Mouse (Mus musculus) MEL (cell line): ENCODE data around the gene Bloc1s5. TPM values are rescaled to one million over a fixed set of nuclear protein-coding genes. Genes with fewer than 3 reads are reported as not detected.

Experiments
- DNase-seq: peaks from one replicate; pipeline ENCODE4 v3.0.0; 2011; ENCODE audit warnings: low read depth, low spot score
- H3K27ac ChIP-seq: 2 replicates; pipeline ENCODE4 v1.5.1; 2012; ENCODE audit warnings: low read depth, mild to moderate bottlenecking, control low read depth, low read length, moderate library complexity; ENCODE audit not compliant: control insufficient read depth
- H3K27me3 ChIP-seq, 2 experiments: fragments of 150-350 bp in 1 of 2; sonication (generic) in 1 of 2; 2 replicates each; pipeline ENCODE4 v1.6.1; 2012; ENCODE audit warnings: low read length in 2 of 2, mild to moderate bottlenecking in 2 of 2, improper control_type of control experiment in 1 of 2, moderate library complexity in 1 of 2; ENCODE audit not compliant: insufficient read depth in 2 of 2, control insufficient read depth in 1 of 2
- H3K36me3 ChIP-seq, 2 experiments: 2 replicates each; pipeline ENCODE4 v1.6.1; 2012 to 2014; ENCODE audit warnings: low read length in 2 of 2, improper control_type of control experiment in 1 of 2, inconsistent platforms in 1 of 2, mild to moderate bottlenecking in 1 of 2; ENCODE audit not compliant: insufficient read depth in 2 of 2, control insufficient read depth in 1 of 2
- H3K4me1 ChIP-seq, 2 experiments: fragments of 150-350 bp in 1 of 2; sonication (generic) in 1 of 2; 2 replicates each; pipeline ENCODE4 v1.6.1; 2012; ENCODE audit warnings: low read length in 2 of 2, improper control_type of control experiment in 1 of 2, mild to moderate bottlenecking in 1 of 2; ENCODE audit not compliant: insufficient read depth in 2 of 2, control insufficient read depth in 1 of 2
- H3K4me3 ChIP-seq, 2 experiments: fragments of 150-350 bp in 1 of 2; sonication (generic) in 1 of 2; 2 replicates each; pipeline ENCODE4 v1.5.1; 2012; ENCODE audit warnings: low read depth in 2 of 2, low read length in 2 of 2, mild to moderate bottlenecking in 2 of 2, moderate library complexity in 2 of 2, control low read depth in 1 of 2, improper control_type of control experiment in 1 of 2; ENCODE audit not compliant: control insufficient read depth in 1 of 2, insufficient read depth in 1 of 2
- H3K79me2 ChIP-seq: 2 replicates; pipeline ENCODE4 v1.6.1; 2012; ENCODE audit warnings: mild to moderate bottlenecking, low read length, moderate library complexity; ENCODE audit not compliant: control insufficient read depth, poor library complexity, insufficient read depth
- H3K9ac ChIP-seq: 2 replicates; pipeline ENCODE4 v1.6.1; 2012; ENCODE audit warnings: low read depth, mild to moderate bottlenecking, control low read depth, low read length, moderate library complexity; ENCODE audit not compliant: control insufficient read depth, poor library complexity, severe bottlenecking
- H3K9me3 ChIP-seq: fragments of 150-350 bp; sonication (generic); replicated peaks from 2 replicates; pipeline ENCODE4 v1.6.1; 2012; ENCODE audit warnings: mild to moderate bottlenecking, low read length, improper control_type of control experiment, moderate library complexity; ENCODE audit not compliant: insufficient read depth
- CHD1 ChIP-seq: IDR thresholded peaks from 2 replicates; pipeline ENCODE4 v1.6.1; 2012; ENCODE audit warnings: low read depth, mild to moderate bottlenecking, inconsistent platforms, low read length, improper control_type of control experiment
- CTCF ChIP-seq, 3 experiments: IDR thresholded peaks in 2 of 3; conservative IDR thresholded peaks in 1 of 3; 2 replicates each; pipeline ENCODE4 v1.5.1; 2011 to 2012; ENCODE audit warnings: low read length in 3 of 3, low read depth in 2 of 3, mild to moderate bottlenecking in 2 of 3, improper control_type of control experiment in 1 of 3, inconsistent platforms in 1 of 3, mixed read lengths in 1 of 3, moderate library complexity in 1 of 3; ENCODE audit not compliant: control insufficient read depth in 1 of 3, insufficient read depth in 1 of 3, poor library complexity in 1 of 3, severe bottlenecking in 1 of 3
- E2F4 ChIP-seq: IDR thresholded peaks from 2 replicates; pipeline ENCODE4 v1.6.1; 2011; ENCODE audit warnings: low read depth, low read length, improper control_type of control experiment, borderline replicate concordance
- EP300 ChIP-seq, 2 experiments: IDR thresholded peaks; 2 replicates each; pipeline ENCODE4 v1.6.1; 2011; ENCODE audit warnings: improper control_type of control experiment in 2 of 2, low read length in 2 of 2, low read depth in 1 of 2, mild to moderate bottlenecking in 1 of 2
- GABPA ChIP-seq: IDR thresholded peaks from 2 replicates; pipeline ENCODE4 v1.6.1; 2012; ENCODE audit warnings: low read depth, mild to moderate bottlenecking, inconsistent platforms, low read length, improper control_type of control experiment, moderate library complexity
- KAT2A ChIP-seq: conservative IDR thresholded peaks from 2 replicates; pipeline ENCODE4 v1.6.1; 2012; ENCODE audit warnings: low read depth, low read length, improper control_type of control experiment, inconsistent platforms
- MAFK ChIP-seq: IDR thresholded peaks from 2 replicates; pipeline ENCODE4 v1.6.1; 2011; ENCODE audit warnings: low read depth, mild to moderate bottlenecking, low read length, improper control_type of control experiment, borderline replicate concordance
- MAZ ChIP-seq: IDR thresholded peaks from 2 replicates; pipeline ENCODE4 v1.6.1; 2012; ENCODE audit warnings: low read depth, mild to moderate bottlenecking, inconsistent platforms, low read length, improper control_type of control experiment
- MEF2A ChIP-seq: IDR thresholded peaks from 2 replicates; pipeline ENCODE4 v1.6.1; 2014; ENCODE audit warnings: low read depth, mild to moderate bottlenecking, inconsistent platforms, low read length, improper control_type of control experiment; ENCODE audit not compliant: poor library complexity, insufficient replicate concordance, severe bottlenecking; ENCODE audit errors: extremely low read depth
- MXI1 ChIP-seq: IDR thresholded peaks from 2 replicates; pipeline ENCODE4 v1.6.1; 2011; ENCODE audit warnings: mild to moderate bottlenecking, low read depth, low read length, improper control_type of control experiment
- MYB ChIP-seq: IDR thresholded peaks from 2 replicates; pipeline ENCODE4 v1.6.1; 2011; ENCODE audit warnings: mild to moderate bottlenecking, low read depth, low read length, improper control_type of control experiment
- MYC ChIP-seq: IDR thresholded peaks from 2 replicates; pipeline ENCODE4 v1.6.1; 2011; ENCODE audit warnings: low read depth, mild to moderate bottlenecking, low read length, improper control_type of control experiment, moderate library complexity
- NELFE ChIP-seq: IDR thresholded peaks from 2 replicates; pipeline ENCODE4 v1.6.1; 2011; ENCODE audit warnings: low read depth, low read length, improper control_type of control experiment
- NRF1 ChIP-seq: IDR thresholded peaks from 2 replicates; pipeline ENCODE4 v1.6.1; 2014; ENCODE audit warnings: low read depth, mild to moderate bottlenecking, inconsistent platforms, low read length, improper control_type of control experiment, moderate library complexity; ENCODE audit not compliant: poor library complexity, insufficient read depth, severe bottlenecking
- POLR2A ChIP-seq, 2 experiments: IDR thresholded peaks; 2 replicates each; pipeline ENCODE4 v1.6.1; 2011 to 2012; ENCODE audit warnings: low read length in 2 of 2, mild to moderate bottlenecking in 2 of 2, control low read depth in 1 of 2, improper control_type of control experiment in 1 of 2, low read depth in 1 of 2, moderate library complexity in 1 of 2; ENCODE audit not compliant: control insufficient read depth in 1 of 2, insufficient read depth in 1 of 2, poor library complexity in 1 of 2
- SIN3A ChIP-seq: IDR thresholded peaks from 2 replicates; pipeline ENCODE4 v1.6.1; 2012; ENCODE audit warnings: low read length, improper control_type of control experiment, inconsistent platforms
- SMC3 ChIP-seq: IDR thresholded peaks from 2 replicates; pipeline ENCODE4 v1.6.1; 2011; ENCODE audit warnings: low read depth, low read length, improper control_type of control experiment
- USF1 ChIP-seq: IDR thresholded peaks from 2 replicates; pipeline ENCODE4 v1.6.1; 2014; ENCODE audit warnings: low read depth, mild to moderate bottlenecking, inconsistent platforms, low read length, improper control_type of control experiment, moderate library complexity
- USF2 ChIP-seq, 2 experiments: IDR thresholded peaks; 2 replicates each; pipeline ENCODE4 v1.6.1; 2011 to 2012; ENCODE audit warnings: improper control_type of control experiment in 2 of 2, low read length in 2 of 2, borderline replicate concordance in 1 of 2, inconsistent platforms in 1 of 2, low read depth in 1 of 2, mild to moderate bottlenecking in 1 of 2; ENCODE audit not compliant: insufficient read depth in 1 of 2
- ZKSCAN1 ChIP-seq: IDR thresholded peaks from 2 replicates; pipeline ENCODE4 v1.6.1; 2012; ENCODE audit warnings: low read depth, mild to moderate bottlenecking, inconsistent platforms, low read length, improper control_type of control experiment, moderate library complexity
- ZNF384 ChIP-seq: IDR thresholded peaks from 2 replicates; pipeline ENCODE4 v1.6.1; 2012; ENCODE audit warnings: low read depth, mild to moderate bottlenecking, inconsistent platforms, low read length, improper control_type of control experiment
- polyA plus RNA-seq, 2 experiments: library from polyadenylated mRNA; stranded (reverse) in 1 of 2; unstranded in 1 of 2; fragments of >175 nt in 1 of 2; fragments of >200 nt in 1 of 2; gene quantifications; 2 replicates each; pipeline versions ENCODE4 v1.2.1 to v1.2.4; 2012; ENCODE audit warnings: low replicate concordance in 2 of 2, low read depth in 1 of 2; ENCODE audit not compliant: insufficient read length in 2 of 2, insufficient read depth in 1 of 2, missing spikeins in 1 of 2
- total RNA-seq: library from RNA; depleted of rRNA; stranded (reverse); fragments of 300-350 nt; gene quantifications from 2 replicates; pipeline ENCODE4 v1.2.3, GENCODE M21; 2012

Gene Bloc1s5
- total and polyA plus RNA-seq, 3 experiments: 12.3 to 16.2 TPM; not detected in 1

GRCm38 (mm10) chr13:38548681-38549080 is 86.2 kb downstream of the Bloc1s5 start:
- Histone ChIP-seq H3K27ac (no peak overlapping the region), H3K9me3 (no peaks in the 10 kb centered on the region), H3K79me2 (no peaks in the 10 kb centered on the region)

GRCm38 (mm10) chr13:38547717-38548116 is 87.2 kb downstream of the Bloc1s5 start:
- Histone ChIP-seq H3K27ac (no peak overlapping the region), H3K36me3 (no peaks in the 10 kb centered on the region), H3K9me3 (no peaks in the 10 kb centered on the region), H3K79me2 (no peaks in the 10 kb centered on the region), H3K4me1 (no peaks in the 10 kb centered on the region), H3K9ac (no peak overlapping the region), H3K27me3 (peaks cover 0 to 2% of the 10 kb centered on the region in 2 experiments; a peak in 3 of 4 replicates), H3K4me3 (no peak overlapping the region)
- DNase-seq: no peak
- TF ChIP-seq POLR2A (IDR thresholded peaks at IDR 0.05; ENCODE audit: control insufficient read depth in 1 of 2, insufficient read depth in 1 of 2, low read depth in 1 of 2, low read length in 2 of 2, poor library complexity in 1 of 2) (no peak), NELFE (no peak), KAT2A (no peak), MXI1 (no peak), NRF1 (no peak), ZNF384 (no peak), MAZ (no peak), GABPA (no peak), ZKSCAN1 (no peak), SMC3 (no peak), MAFK (no peak), USF2 (IDR thresholded peaks at IDR 0.05; ENCODE audit: borderline replicate concordance in 1 of 2, insufficient read depth in 1 of 2, low read depth in 1 of 2, low read length in 2 of 2) (no peak), SIN3A (no peak)

More at GRCm38 (mm10) chr13:38548681-38549080, 86.2 kb downstream of the Bloc1s5 start:
- Histone ChIP-seq H3K4me3 (no peak overlapping the region), H3K36me3 (no peaks in the 10 kb centered on the region), H3K9ac (no peak overlapping the region), H3K27me3 (peaks cover 0 to 2% of the 10 kb centered on the region in 2 experiments; a peak in 3 of 4 replicates), H3K4me1 (no peaks in the 10 kb centered on the region)
- peak; percentile 32 for DNase-seq
- TF ChIP-seq CTCF (IDR thresholded peaks at IDR 0.05 in 2 of 3, conservative IDR thresholded peaks at IDR 0.05 in 1 of 3; ENCODE audit: control insufficient read depth in 1 of 3, insufficient read depth in 1 of 3, low read depth in 2 of 3, low read length in 3 of 3, poor library complexity in 1 of 3, severe bottlenecking in 1 of 3) (peak; percentile 29 to 53 (median 41); a peak in 5 of 6 replicates), ZNF384 (no peak)

- H3K9me3 ChIP-seq: no peaks in the 10 kb centered on the region
- H3K4me1 ChIP-seq: no peaks in the 10 kb centered on the region
- no peak overlapping the region for H3K27ac ChIP-seq
- TF ChIP-seq MXI1 (no peak), USF1 (no peak), E2F4 (no peak), GABPA (no peak), SMC3 (no peak), MYB (no peak), EP300 (IDR thresholded peaks at IDR 0.05; ENCODE audit: low read depth in 1 of 2, low read length in 2 of 2) (no peak), NELFE (no peak), MEF2A (no peak), CHD1 (no peak), MYC (no peak)
- no peak overlapping the region for H3K4me3 ChIP-seq
- peaks cover 0 to 2% of the 10 kb centered on the region in 2 experiments; a peak in 3 of 4 replicates for H3K27me3 ChIP-seq
- no peak overlapping the region for H3K9ac ChIP-seq
- H3K36me3 ChIP-seq: no peaks in the 10 kb centered on the region
- DNase-seq: no peak
- no peaks in the 10 kb centered on the region for H3K79me2 ChIP-seq
Measured at GRCm38 (mm10) chr13:38546754-38547153, 88.2 kb downstream of the Bloc1s5 start.
